Mouse (Mus musculus): ENCODE data around the gene Gm128.

Gm128 gene

DNA sequence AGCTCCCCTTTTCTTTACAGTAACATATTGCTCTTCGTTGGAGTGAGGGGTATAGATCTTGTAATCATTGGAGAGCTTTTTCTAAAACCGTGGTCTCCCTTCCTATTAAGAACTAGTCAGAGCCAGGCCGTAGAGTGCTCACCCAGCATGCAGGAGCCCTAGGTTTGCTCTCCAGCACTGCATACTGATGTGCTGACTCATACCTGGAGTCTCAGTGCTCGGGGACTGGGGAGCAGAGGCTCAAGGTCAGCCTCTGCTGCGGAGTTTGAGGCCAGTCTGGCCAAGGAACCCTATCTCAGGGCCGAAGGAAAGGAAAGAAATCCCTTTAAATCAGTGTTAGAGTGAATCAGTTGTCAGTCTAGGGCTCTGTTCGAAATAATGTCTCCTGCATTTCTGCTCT is 8.6 kb downstream of the Gm128 start:
- peak; percentile 76 for DNase-seq (ENCODE audit: extremely low read depth, insufficient read length, low spot score)

DNA sequence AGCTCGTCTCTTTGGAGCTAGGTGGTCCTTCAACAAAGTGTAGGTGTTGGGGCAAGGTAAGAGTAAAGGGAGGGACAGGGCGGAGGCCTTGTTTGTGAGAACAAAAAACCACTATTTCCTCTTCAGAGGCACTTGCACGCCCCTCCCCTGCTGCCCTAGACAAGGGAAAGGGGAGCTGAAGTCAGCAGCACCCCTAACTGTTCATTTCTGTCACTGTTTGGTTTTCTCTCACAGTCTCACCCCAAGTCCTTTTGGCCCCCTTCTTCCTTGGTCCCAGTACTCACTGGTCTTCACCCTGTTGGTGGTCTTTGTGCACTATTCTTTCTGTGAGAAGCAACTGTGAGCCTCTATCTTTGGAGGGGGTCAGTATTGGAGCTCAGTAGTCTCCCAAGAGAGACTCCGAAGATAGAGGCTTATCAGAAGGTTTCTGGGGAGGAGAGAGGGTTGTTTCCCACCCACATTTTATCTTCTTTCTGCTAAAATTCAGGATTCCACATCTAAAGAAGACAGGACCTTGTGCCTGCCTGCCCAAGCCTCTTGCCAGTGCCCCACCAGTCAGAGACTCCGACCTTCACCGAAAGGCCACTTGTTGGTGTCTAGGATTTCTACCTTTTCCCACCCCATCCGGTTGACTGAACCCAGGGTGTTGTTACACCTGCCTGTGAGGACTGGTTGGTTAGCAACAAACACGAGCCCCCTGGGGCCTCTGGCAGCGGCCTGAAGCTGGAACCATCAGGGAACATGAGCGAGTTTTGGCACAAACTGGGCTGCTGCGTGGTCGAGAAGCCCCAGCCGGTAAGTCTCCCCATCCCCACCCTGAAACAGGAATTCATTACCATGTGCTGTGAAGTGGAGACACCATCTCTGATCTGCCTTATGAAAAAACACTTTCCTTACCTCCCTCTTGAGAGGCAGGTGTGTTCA is 9.8 kb downstream of the Gm128 start, which contains the start of gene Mllt11:
Gene Mllt11, minus strand, starts transcription at position 874 of the 924 bp plus-strand sequence.
- no peak for DNase-seq (ENCODE audit: extremely low read depth, insufficient read length, low spot score)

DNA sequence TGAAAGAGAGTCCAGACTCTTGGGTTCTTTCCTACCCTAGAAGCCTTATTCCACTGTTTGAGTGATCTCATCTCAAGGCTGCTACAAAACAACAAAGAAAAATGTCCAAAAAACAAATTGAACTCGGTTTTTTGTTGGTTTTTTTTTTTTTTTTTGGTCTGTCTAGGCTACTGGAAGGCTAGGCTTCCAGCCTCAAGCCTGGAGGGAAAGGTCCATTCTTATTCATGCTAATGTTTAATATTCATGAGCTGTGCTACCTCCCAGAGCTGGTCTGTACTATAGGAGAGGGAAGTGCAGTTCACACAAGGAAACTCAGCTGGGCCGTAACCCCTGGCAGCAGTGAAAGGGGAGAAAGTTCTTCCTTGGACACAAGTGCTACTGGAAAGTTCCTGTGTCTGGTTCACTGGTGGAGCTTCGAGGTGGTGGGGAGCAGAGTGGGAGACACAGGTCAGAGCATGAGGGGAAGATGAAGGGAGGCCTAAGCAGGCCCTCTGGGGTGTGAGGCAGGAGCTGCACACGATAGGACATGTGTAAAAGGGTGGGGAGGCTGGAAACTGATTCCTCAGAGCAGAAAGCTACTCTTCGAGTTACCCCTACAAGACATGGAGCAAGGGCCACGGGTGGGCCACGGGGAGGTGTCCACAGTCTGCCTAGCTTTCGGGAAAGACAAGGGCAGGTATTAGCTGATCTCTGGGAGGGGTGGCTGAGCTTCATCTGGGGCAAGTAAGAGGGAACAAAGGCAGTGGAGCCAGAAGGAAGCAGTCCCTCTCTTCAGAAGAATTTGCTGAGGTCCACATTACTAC is 10.7 kb downstream of the Gm128 start:
- DNase-seq (ENCODE audit: extremely low read depth, insufficient read length, low spot score) = peak; percentile 26

DNA sequence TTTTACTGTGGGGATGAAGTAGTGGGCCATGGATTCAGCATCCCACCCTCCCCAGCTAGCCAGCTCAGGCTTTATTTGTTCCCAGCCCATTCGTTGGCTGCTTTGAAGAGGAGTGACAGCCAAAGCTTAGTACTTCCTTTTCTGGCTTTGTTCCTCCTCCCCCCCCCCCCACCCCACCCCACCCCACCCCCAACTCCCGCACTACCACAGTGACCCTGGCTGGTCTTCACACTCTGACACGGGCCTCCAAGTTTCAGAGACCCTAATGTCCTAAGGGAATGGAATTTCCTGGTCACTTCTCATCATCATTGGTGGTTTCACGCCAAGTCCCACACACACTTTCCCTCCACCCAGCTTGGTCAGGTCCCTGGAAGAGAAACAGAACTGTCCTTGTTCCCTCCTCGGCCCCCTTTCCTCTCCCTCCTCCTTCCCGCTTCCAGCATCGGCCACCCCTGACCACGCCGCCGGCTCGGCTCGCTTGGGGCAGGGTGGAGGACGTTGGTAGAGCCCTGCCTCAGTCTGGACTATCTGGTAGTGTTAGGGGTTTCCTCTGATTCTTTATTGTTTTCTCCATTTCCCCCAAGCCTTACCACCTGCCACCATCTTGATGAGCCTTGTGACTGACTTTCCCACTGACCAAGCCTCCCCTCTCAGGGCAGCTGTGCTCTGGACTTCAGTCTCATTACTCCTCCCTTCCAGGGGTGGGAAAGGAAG is 11.5 kb downstream of the Gm128 start:
- peak; percentile 76 for DNase-seq (ENCODE audit: extremely low read depth, insufficient read length, low spot score)

GRCm38 (mm10) chr3:95228894-95229780 is 12.3 kb downstream of the Gm128 start:
- peak; percentile 56 for DNase-seq (ENCODE audit: extremely low read depth, insufficient read length, low spot score)

- DNase-seq (ENCODE audit: extremely low read depth, insufficient read length, low spot score) = peak; percentile 89
These were observed 13.1 kb downstream of the Gm128 start, which contains the start of gene Cdc42se1 for GRCm38 (mm10) chr3:95228148-95228893. Cdc42se1 (plus strand) TSS chr3:95228732.

DNA sequence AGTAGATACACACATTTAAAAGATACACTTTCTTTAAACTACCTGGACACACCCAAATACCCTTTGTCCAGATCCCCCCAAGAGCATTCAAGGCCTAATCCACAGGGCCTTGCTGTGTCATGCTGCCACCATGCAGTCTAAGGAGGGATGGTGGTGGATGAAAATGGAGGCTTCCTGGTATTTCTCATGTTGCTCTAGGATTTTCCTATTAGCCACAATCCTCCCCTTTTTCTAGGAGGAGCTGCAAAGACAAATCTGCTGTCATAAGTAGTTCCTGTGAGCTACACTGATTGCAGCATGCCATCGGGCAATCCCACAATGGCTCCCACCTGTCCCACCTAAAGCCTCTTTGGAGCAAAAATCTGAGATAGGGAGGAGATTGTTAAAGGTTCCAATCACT is 14.2 kb downstream of the Gm128 start:
- DNase-seq (ENCODE audit: extremely low read depth, insufficient read length, low spot score) = no peak

DNA sequence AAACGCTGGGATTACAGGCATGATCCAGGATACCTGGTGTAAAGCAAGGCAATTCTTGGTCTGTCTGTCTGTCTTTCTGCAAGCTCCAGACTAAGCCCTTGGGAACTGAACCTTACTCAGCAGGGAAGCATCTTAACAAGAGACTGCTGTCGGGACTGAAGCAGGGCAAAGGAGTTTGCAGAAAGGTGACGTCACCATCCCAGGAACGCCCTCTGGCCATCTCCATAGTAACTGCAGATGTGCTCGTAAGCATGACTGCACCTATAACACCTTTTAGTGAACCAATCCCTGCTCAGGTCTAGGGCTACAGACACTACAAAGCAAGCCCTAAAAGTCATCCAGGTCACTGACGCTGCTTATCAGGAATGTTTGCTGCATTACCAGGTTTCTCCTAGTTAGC is 17.1 kb downstream of the Gm128 start:
- peak; percentile 32 for DNase-seq (ENCODE audit: extremely low read depth, insufficient read length, low spot score)

DNA sequence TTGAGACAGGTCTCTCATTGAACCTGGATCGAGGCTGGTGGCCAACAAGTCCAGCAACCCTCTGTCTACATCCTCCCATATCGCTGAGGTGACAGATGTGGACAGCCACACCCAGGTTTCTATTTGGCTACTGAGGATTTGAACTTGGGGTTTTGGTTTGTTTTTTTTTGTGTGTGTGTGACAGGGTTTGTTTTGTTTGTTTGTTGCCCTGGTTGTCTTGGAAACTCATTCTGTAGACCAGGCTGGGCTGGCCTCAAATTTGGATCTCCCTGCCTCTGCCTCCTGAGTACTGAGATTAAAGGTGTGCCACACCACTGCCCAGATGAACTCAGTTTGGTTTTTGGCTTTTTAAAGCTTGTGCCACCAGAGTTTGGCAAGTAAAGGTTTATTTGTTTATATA is 18.4 kb downstream of the Gm128 start:
- DNase-seq (ENCODE audit: extremely low read depth, insufficient read length, low spot score) = no peak

DNA sequence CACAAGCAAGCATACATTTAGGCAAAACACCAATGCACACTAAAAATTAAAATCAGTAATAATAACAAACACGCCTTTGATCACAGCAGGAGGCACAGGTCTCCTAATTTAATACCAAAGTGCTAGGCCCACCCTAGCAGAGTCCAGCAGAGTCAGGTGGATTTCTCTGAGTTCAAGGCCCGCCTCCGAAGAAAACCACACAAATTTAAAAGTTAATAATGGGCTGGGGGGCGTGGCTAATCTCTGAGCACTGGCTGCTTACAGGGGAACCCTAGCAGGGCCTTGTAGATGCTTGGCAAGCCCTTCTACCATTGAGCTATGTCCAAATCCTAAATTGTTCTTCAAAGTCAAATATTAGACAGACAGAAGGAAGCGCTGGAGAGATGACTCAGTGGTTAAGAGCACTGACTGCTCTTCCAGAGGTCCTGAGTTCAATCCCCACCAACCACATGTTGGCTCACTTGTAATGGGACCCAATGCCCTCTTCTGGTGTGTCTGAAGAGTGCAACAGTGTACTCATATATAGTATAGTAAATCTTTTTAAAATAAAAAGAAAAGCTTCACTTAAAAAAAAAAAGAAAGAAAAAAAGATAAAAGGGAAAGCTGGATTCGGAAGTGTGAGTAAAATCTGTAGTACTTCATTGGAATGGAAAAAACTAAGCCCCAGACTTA is 22.8 kb downstream of the Gm128 start:
- DNase-seq (ENCODE audit: extremely low read depth, insufficient read length, low spot score) = peak; percentile 53

- DNase-seq (ENCODE audit: extremely low read depth, insufficient read length, low spot score) = peak; percentile 94
These were observed 23.9 kb downstream of the Gm128 start, which contains the start of gene Gabpb2 for GRCm38 (mm10) chr3:95217255-95218134. Gabpb2 (minus strand) TSS chr3:95217916.

DNA sequence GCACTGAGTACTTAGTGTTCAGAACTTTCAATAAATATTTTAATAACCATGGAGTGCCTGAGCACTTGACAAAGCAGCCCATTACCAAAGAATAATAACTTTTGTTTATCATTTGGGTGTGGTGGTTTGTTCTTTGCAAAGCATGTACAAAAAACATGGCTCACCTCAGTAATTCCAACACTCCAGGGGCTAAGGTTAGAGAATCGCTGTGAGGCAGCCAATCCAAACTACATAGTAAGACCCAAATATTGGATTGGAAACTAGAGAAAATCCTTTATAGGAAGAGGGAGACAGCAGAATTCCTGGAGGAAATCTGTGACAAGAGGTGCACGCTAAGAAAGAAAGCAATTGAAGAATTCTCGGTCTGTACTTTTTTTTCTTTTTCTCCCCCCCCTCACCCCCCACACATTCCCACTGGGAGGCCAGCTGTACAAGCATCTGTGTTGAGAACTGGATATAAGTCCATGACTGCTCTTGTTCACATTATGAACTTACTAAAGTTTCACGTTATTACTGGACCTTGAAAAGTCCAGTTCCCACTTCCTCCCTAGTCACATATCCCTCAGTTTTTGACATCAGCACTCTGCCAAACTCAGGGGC is 24.6 kb downstream of the Gm128 start:
- DNase-seq (ENCODE audit: extremely low read depth, insufficient read length, low spot score) = no peak

- no peak for DNase-seq (ENCODE audit: extremely low read depth, insufficient read length, low spot score)
These were observed 27.8 kb downstream of the Gm128 start for GRCm38 (mm10) chr3:95213609-95213975.

DNA sequence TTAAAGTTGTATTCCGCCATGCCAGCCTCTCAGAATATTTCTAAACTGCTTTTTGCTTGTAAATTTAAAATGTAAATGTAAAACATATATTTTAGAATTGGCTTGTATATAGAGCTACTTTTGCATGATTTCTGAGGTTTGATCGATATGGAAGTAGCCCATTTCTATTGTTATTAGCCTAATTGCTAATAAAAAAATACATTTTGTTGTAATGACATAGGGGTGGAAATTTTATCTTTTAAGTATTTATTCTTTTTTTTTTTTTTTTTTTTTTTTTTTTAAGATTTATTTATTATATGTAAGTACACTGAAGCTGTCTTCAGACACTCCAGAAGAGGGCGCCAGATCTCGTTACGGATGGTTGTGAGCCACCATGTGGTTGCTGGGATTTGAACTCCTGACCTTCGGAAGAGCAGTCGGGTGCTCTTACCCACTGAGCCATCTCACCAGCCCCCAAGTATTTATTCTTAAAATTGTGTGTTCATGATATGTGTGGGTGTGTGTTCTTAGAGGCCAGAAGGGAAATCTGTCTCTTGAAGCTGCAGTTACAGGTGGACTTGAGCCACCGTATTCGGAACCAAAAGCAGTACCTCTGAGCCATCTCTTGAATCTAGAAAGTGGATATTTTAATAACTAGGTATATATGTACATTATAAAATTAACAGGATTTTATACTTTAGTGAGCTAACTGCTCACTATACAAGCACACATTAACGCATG is 28.3 kb downstream of the Gm128 start:
- DNase-seq (ENCODE audit: extremely low read depth, insufficient read length, low spot score) = peak; percentile 38

DNA sequence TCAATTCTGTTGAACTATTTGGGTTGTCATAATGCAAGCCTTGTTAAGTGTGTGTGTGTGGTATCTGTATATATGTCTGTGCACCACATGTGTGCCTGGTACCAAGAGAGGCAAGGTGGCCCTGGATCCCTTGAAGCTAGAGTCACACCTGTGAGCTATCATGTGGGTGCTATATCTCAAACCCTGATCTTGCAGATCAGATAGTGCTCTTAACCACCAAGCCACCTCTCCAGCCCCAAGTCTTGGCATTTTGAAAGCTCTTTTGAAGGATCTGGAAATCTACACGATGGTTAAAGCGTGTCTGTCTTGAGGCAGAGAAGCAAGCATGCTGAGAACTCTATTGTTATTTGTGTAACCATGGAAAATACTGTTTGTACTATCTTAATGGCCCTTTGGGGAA is 30.8 kb downstream of the Gm128 start:
- no peak for DNase-seq (ENCODE audit: extremely low read depth, insufficient read length, low spot score)

GRCm38 (mm10) chr3:95208286-95208685 is 33.1 kb downstream of the Gm128 start:
- no peak for DNase-seq (ENCODE audit: extremely low read depth, insufficient read length, low spot score)

GRCm38 (mm10) chr3:95203880-95204279 is 37.5 kb downstream of the Gm128 start:
- no peak for DNase-seq (ENCODE audit: extremely low read depth, insufficient read length, low spot score)
